Mouse (Mus musculus) CD4-positive, CD25-positive, alpha-beta regulatory T cell, adult 4 months (primary cell): ENCODE data around the gene Nfx1. TPM values are rescaled to one million over a fixed set of nuclear protein-coding genes. Genes with fewer than 3 reads are reported as not detected.

Source experiments
- ATAC-seq: one replicate; pipeline ENCODE4 v1.8.0; 2017
- polyA plus RNA-seq, 2 experiments: library from polyadenylated mRNA; unstranded; fragments of 100-300 nt; shearing (Covaris generic); gene quantifications; one replicate each; pipeline ENCODE4 v1.2.1; 2017

Nfx1 gene
- polyA plus RNA-seq, 2 experiments from 2014 or later: 123 to 176 TPM

DNA sequence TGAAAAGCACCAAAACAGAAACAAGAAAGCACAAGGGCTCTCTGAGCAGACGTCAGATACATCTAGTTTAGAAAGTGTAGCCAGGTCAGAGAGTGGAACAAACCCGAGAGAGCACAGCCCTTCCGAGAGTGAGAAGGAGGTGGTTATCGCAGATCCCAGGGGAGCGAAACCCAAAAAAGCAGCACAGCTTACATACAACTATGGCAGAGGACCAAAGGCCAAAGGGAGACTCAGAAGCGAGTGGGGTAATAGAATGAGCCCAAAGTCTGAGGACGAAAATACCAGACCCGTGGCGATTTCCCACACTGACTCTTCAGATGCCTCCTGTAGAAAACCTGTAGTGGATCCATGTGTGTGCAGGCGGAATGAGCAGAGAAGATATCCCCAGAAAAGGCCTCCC, 5.9 kb downstream of the Nfx1 start:
- ATAC-seq: no peak

DNA sequence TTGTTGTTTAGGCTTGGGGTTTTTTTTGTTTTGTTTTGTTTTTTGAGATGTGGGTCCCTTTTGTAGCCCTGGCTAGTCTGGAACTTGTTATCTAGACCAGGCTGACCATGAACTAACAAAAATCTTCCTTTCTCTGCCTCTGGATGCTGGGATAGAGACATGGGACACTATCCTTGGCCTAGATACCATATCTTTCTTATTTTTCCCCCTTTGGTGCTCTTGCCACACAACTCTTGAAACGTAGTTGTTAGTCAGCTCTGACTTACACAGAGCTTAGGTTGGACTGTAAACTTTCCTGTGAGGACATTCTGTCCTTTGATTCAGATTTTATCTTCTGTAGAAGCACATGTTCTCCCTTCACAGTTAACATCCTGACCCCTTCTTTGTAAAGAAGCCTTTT, 8.7 kb downstream of the Nfx1 start:
- no peak for ATAC-seq

DNA sequence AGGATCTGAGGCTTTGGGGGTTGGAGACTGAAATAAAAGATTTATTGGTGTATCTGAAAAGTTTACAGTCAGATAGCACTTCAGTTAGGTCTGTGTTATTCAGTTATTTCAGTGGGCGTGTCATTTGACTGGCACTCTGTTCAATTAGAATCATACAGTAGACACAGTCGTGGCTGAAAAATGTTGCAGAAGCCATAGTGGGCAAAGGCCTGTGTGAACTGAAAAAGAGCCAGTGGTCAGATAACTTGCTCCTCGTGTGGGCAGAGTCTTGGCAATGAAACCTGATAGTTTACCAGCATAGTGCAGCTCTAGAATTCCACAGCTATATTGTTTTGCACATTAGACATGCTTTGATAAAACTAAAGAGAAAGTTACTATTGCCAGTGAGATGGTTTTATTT, 11.8 kb downstream of the Nfx1 start:
- no peak for ATAC-seq

DNA sequence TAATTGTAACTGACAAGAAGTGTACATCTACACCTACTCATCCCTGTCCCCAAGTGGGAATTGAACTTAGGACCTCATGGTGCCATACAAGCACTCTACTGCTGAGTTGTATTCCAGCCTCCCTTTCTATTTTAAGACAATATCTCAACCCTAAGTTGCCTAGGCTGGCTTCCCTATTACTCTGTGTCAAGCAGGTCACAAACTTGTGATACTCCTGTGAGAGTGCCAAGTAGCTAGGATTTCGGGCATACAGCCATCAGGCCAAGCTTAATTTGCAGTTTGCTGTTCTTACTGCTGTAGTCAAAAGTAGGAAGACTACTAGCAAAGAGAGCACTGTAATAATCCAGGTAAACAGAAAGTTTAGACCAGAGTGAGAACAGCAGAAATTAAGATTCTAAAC, 13.0 kb downstream of the Nfx1 start:
- ATAC-seq: no peak

DNA sequence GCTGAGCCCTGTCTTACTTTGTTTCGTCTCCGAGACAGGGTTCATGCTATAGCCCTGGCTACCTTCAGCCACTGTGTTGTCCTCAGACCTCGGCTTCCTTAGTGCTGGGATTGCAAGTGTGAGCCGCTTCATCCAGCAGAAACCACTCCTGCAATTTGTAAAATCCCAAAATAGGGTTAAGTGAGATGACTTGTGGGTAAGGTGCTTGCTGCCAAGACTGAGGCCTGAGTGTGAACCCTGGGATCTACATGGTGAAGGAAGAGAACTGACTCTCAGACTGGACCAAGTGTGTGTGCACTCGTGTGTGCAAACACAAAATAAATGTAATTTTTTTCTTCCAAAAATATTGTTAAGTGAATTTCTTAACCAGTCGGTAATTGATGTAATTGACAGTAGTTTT, 18.9 kb downstream of the Nfx1 start:
- no peak for ATAC-seq

DNA sequence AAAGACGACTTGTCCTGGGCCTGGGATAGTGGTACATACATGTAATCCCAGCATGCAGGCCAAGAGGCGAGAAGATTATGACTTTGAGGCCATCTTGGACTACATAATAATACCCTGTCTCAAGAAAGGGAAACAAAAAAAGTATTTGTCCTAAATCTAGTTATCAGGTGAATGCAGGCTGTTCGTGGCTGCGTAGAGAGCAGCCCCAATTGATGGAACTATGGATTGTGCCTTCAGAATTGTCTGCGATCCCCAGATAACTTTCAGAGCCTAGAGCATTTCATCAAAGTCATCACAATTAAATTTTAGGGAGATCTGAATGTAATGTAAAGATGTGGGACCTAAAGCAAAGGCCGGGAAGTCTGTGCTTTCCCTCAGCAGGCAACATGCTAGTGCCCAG, 25.6 kb downstream of the Nfx1 start:
- no peak for ATAC-seq

DNA sequence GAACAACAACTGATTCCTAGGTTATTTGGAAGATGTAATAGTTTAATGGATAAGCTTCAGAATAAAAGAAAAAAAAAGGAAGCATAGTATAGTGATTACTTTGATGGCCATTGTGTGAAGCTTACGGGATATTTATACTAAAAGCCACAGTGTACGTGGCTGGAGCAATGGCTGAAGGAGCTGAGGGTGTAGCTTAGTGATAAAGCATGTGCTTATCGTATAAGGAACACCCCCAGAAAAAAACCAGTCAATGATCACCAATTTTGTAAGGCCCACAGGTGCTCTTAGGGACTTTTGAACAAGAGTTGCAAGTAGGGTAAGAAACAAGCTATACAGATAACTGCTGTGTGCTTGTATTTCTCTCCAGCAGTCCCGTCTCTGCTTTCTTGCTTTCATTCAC, 27.2 kb downstream of the Nfx1 start:
- ATAC-seq: no peak

DNA sequence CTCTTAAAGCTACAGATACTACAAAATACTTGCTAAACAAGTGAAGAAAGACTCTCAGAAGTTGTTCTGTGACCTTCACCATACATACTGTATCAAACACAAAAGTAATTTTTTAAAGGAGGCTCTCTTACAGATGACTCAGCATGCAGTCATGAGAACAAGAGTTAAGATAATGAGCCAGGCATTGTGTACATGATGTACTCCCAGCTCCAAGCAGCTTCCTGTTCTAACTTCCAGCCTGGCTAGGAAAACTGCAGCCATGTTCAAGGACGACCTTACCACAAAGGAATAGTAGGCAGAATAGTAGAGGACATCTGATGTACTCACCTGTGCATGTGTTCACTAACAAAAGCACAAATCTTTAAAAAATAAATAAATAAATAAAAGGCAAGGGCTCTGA, 29.6 kb downstream of the Nfx1 start:
- ATAC-seq: no peak

DNA sequence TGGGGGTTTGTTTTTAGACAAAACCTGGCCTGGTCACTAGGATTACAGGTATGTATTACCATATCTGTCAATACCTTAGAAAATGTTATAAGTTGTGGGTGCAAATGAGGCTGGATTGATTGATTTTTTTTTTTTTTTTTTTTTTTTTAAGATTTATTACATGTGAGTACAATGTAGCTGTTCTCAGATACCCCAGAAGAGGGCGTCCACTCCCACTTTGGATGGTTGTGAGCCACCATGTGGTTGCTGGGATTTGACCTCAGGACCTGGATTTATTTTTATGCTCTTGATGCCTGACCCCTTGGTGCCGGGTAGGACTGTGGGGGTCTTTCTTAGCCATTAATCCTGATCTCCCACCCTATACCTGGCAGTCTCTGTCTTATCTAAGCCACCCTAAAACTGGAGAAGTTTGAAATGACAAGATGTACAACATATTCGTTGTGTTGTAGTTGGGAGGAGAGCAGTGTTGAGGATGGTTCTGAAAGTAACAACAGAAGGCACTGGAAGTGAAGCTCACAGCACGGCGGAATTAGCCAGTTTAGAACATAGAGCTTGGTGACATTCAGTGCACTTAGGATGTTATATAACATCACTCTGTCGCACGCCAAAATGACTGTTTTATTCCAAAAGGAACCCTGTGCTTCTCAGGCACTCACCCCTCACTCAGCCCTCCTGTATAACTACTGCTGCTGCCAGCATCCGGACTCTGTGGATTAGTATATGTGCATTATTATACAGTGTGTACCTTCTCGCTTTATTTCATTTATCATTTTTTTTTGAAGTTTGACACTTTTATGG, 30.3 kb downstream of the Nfx1 start:
- ATAC-seq: no peak

DNA sequence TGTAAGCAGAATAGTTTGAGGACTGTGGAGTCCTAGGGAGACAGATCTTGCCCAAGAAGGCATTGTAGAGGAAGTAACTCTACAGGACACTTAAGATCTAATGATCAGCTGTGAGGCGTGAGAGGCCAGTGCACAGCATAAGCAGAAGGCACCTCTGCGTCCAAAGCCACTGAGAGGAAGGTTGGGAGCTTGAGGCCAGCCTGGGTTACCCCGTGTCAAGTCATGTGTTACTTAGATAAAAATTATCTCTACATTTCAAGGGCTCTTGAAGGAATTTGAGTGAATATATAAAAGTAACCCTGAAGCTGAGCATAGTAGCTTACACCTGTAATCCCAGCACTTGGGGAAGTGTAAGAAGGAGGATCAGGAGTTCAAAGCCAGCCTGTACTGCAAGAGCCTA, 42.6 kb downstream of the Nfx1 start:
- no peak for ATAC-seq

DNA sequence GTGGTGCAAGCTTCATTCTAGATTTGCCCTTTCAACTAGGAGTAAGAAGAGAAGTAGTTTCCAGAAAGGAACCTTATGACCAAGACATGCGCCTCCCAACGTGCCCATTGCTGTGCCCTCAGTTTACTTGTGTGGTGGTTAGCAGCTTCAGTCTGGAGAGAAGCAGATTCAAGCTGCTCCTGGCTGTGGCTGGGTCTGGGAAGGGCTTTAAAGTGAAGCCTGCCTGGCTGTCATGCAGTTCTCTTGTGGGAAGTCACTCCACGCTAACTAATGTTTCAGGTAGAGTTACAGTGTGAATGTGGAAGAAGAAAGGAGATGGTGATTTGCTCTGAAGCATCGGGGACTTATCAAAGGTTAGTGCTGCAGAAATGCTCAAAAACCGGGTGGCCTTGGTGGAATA, 45.1 kb downstream of the Nfx1 start:
- no peak for ATAC-seq

DNA sequence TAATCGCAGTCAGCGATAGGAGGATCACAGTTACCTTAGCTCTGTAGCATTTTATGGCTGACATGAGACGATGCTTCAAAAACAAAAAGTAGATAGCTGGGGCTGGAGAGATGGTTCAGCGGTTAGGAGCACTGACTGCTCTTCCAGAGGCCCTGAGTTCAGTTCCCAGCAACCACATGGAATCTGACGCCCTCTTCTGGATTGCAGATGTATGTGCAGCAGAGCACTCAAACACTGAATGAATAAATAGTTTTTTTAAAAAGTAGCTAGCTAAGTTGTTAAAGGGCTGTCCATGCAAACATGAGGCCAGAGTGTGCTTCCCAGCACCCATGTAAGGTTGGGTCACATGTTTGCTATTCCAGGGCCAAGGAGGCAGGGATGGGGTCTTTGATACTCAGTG, 50.4 kb downstream of the Nfx1 start:
- ATAC-seq: no peak

DNA sequence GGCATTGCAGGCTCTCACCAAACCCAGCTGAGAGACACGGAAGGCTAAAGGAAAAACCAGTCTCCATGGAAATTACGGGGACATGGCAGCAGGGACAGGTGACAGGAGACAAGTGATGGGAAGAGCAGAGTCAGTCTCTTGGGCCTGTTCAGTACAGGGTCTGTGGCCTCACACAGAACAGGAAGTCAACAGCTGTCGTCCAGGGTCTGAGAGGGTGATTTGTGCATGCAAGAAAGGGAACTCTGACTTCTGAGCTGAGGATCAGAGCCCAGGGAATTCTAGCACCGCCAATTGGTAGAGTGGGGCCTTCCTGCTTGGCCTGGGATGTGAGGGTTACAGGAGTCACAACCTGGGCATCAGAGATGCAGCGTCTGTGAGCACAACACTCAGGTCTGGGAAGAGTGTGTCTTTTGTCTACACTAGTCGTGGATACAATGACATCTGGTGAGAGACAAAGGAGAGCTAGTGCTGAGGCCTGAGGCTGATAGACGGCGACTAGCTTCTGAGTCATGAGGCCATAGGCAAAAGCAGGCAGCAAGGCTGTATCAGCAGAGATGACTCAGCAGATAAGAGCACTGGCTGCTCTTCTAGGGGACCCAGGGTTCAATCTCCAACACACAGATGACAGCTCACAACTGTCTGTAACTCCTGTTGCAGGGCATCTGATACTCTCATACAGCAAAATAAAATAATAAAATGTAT, 55.5 kb downstream of the Nfx1 start:
- ATAC-seq: no peak

DNA sequence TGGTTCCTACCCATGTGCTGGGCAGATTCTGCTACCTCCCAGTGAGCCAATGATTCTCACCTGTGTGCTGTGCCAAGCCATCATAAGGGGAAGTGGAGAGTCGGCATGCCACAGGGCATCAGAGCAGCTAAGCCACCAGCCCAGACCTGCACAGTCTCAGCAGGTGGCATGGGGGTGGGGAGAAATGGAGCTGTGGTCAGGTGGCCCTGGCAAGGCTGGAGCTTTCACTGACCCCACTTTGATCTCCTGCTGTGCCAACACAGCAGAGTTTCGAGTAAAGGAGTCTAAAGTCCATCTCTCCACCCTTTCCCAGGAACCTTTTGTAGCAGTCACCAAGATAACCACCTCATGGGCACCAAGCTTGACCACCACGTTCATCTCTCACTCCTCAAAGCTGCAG, 57.2 kb downstream of the Nfx1 start:
- ATAC-seq: no peak

DNA sequence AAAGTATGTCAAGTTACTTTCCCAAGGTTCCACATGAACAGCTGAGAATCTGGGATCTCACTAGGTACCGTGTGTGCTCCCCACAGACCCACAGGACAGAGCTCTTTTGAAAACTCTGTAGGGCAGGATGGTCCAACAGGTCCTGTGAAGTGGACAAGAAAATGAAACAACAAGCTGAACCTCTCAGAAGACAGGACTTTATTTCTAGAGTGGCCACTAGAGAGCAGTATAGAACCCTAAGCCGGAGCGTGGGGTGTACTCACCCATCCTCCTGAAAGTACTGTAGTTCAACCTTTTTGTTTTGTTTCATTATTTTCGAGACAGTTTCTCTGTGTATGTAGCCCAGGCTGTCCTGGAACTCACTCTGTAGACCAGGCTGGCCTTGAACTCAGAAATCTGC, 57.6 kb downstream of the Nfx1 start:
- no peak for ATAC-seq

DNA sequence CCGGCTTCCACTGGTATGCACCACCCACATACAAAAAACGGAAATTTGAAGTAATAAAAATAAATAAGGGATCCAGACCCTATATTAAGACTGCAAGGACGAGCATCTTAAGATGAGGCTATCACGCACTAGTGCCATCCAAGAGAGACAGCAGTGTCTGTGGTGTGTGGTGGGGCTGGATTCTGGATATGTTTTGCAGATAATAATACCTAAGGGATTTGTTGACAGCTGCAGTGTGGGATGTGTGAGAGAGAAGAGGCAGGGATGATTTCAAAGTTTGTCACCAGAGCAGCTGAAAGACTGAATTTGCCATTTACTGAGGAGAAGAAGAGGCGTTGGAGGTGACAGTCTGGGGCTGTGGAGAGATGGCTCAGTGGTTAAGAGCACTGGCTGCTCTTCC, 58.7 kb downstream of the Nfx1 start:
- ATAC-seq: no peak

DNA sequence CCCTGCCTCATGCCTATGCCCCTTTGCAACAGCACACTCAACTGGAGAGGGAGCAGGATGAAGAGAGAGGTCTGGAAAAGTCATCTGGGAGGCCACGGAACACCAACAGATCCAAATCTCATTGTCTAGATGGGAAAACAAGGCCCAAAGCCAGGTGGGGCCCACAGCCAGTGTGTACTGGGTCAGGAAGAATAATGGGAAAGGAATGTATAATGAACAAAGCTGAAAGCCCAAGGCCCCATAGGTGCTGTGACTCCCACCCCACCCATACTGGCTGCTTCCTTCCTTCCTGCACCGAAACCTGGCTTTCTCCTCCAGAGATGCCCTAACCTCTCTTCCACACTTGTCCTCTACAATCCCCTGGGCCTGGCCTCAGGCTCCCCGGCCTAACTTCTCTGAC, 60.5 kb downstream of the Nfx1 start:
- no peak for ATAC-seq

DNA sequence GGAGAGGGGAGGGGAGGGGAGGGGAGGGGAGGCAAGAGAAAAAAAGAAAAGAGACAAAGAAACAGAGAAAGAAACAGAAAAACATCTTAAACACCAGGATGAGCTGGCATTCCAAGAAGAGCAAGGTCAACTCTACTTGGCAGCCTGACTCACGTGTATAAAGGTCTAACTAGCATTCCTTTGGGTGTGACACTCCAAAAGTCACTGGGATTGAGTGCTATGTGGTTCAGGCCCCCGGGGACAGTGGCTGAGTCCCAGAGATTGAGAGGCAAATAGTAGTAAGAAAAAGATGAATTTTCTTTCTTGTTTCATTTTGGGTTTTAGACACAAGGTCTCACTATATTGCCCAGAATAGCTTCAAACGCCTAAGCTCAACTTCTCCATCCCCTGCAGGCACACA, 67.2 kb downstream of the Nfx1 start:
- no peak for ATAC-seq

DNA sequence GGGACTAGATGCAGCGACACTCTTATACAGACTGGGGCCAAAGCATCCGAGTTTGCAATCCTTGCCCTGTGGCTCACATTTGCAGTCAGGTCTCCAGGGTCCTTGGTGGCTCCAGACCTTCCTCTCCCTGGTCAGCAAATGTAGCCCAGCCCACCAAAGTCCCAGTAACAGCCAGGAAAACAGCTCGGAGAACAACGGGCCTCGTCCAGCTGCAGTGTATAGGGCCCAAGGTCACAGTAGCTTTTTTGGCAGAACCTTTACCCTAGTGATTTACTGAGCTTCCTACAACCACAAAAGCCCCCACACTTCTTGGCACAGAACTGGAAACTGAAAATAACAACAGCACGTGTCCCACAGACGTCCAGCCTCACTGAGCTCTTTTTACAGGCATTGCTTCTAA, 70.3 kb downstream of the Nfx1 start:
- ATAC-seq: no peak

DNA sequence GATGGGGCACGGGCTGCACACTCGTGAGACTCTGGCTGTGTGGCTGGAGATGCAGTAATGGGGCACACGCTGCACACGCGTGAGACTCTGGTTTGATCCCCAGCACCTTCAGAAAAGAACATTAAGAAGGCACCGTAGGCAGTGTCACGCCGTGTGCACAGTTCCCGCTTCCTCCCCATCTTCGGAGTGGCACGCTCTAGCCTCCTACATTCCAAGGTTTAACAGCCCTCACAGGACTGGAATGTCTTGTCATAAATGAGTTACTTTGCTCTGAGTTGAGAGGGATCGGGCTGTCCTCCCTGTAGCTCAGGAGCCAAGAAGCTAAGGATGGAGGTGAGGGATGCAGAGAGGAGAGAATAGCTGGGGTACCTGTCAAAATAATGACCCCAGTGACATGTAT, 72.2 kb downstream of the Nfx1 start:
- no peak for ATAC-seq

DNA sequence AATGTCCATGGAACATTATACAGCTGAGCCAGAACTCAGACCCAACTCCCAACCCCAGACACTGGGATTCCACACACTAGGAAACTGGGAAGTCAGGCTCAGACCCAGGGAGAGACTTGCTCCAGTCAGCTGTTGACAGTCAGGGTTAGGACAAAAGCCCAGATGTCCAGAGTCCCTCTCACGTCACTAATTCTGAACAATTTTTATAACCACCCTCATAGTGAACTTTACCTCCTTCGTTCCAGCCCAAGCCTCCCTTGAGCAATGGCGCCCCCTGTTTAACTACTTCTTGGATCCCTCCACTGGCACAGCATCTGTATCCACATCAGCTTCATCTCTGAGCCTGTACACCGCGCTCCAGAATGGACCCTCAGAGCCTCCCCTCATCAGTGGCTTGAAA, 73.3 kb downstream of the Nfx1 start:
- no peak for ATAC-seq

DNA sequence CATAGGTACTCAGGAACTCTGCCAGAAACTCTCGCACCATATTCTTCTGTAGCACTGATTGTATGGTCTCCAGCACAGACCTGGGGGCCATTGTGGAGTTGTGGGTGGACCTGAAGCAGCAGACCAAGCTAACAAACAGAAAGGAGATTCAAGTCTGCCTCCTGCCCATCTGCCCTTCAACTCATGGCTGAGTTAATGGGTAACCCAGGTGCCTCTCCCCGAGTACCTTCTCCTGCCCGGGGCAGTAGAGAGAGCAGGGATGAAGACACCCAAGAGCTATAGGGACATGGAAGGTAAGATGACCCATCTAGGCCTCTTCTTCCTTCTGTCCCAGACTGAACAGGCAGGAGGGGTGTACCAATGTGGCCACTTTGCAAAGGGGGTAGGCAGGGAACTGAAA, 74.6 kb downstream of the Nfx1 start:
- no peak for ATAC-seq

DNA sequence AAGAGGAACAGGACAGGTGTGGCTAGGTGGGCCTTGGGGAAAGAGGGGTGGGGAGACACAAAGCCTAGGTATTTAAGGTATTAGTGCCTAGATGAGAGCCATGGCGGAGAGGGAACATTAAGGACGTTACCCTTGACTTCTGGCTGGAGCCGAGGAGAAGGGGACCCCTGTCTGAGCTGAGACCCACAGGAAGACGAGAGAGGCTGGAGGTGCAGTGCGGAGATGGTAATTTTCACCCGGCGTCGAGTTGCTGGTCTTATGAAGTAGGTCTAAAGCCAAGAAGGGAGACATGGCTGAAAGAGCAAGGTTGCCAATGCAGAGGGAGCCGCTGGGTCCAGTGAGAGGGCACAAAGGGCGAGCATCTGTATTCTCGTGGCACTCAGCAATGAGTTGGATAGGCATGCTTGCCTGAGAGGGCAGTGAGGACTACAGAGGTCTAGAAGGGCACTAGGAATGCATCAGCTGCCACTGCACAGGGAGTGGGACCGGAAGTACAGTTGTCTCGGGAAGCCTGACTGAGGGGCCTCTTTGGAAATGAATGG, 75.6 kb downstream of the Nfx1 start:
- ATAC-seq: no peak

DNA sequence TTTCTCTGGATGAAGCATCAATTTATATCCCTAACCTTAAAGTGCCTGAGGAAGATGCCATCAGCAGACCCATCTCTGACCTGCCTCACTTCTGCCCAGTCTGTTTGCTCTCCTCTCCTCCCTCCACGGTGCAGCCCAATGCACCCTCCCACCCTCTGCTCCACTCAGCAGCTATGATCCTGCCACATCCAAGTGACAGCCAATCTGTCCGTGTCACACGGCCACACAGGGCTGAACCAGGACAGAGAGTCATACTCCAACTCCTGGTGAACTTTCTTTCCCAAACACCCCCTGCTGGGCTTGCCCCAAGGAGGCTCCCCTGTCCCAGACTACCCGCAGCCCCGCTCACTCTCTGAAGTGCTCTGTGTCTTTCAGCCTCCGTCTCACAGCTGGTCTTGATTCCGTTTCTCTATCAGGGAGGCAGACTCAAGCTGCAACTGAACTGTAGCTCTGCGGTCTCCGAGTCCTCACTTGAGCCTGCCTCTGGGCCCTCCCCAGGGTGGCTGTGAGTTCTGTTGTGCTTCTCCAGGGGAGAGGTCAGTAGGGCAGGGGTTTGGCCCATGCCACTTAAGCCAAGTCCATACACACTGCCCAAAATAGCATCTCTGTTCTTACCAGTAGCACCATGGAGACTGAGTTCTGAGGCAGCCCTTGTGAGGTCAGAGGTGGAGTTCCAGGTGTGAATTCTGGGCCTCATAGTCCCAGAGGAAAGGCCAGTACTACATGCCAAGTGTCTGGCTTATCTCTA, 77.0 kb downstream of the Nfx1 start, which contains the start of gene Aqp7:
Gene Aqp7 (minus strand): TSS at position 616 of the 748 bp plus-strand sequence.
- ATAC-seq: no peak
